Mouse (Mus musculus) C2C12 (cell line): ENCODE data around the gene Hsd17b11. TPM values are rescaled to one million over a fixed set of nuclear protein-coding genes. Genes with fewer than 3 reads are reported as not detected.

Experiments
- H3K27me3 ChIP-seq: one replicate; pipeline ENCODE4 v1.6.1; 2011; ENCODE audit not compliant: control insufficient read depth, insufficient read depth, insufficient read length
- H3K36me3 ChIP-seq: one replicate; pipeline ENCODE4 v1.6.1; 2011; ENCODE audit not compliant: control insufficient read depth, insufficient read depth
- H3K4me3 ChIP-seq: one replicate; pipeline ENCODE4 v1.5.1; 2011; ENCODE audit warnings: mild to moderate bottlenecking, control low read depth; ENCODE audit not compliant: poor library complexity, insufficient read depth, severe bottlenecking
- H3K79me2 ChIP-seq: one replicate; pipeline ENCODE4 v1.6.1; 2011; ENCODE audit not compliant: control insufficient read depth, insufficient read depth
- H3K79me3 ChIP-seq: one replicate; pipeline ENCODE4 v1.6.1; 2011; ENCODE audit warnings: low read depth, control low read depth
- H3ac ChIP-seq: one replicate; pipeline ENCODE3; 2011; ENCODE audit warnings: low read depth; ENCODE audit not compliant: control insufficient read depth, insufficient read length
- CEBPB ChIP-seq: IDR thresholded peaks from one replicate; pipeline ENCODE4 v1.6.1; 2011; ENCODE audit warnings: low read depth, mild to moderate bottlenecking, control low read depth, moderate library complexity
- CTCF ChIP-seq: IDR thresholded peaks from one replicate; pipeline ENCODE4 v1.5.1; 2011; ENCODE audit not compliant: control insufficient read depth, insufficient read depth, insufficient read length
- FOSL1 ChIP-seq: IDR thresholded peaks from one replicate; pipeline ENCODE4 v1.8.0; 2011; ENCODE audit warnings: mild to moderate bottlenecking, low read length; ENCODE audit not compliant: poor library complexity, insufficient read depth, severe bottlenecking
- MAX ChIP-seq: IDR thresholded peaks from one replicate; pipeline ENCODE4 v1.6.1; 2011; ENCODE audit warnings: mild to moderate bottlenecking, control low read depth
- MYOD1 ChIP-seq: IDR thresholded peaks from one replicate; pipeline ENCODE4 v1.6.1; 2011; ENCODE audit warnings: low read depth; ENCODE audit not compliant: control insufficient read depth, insufficient read length
- MYOG ChIP-seq: IDR thresholded peaks from one replicate; pipeline ENCODE4 v1.6.1; 2011; ENCODE audit not compliant: control insufficient read depth, insufficient read length; ENCODE audit errors: extremely low read depth
- USF1 ChIP-seq: IDR thresholded peaks from one replicate; pipeline ENCODE4 v1.6.1; 2011; ENCODE audit warnings: low read depth, mild to moderate bottlenecking, control low read depth, moderate library complexity
- polyA plus RNA-seq: library from polyadenylated mRNA; unstranded; fragments of >200 nt; fragmentation: generic; extraction: Trizol; gene quantifications from one replicate; pipeline ENCODE4 v1.2.1, GENCODE M21; 2012; ENCODE audit warnings: missing spikeins

Hsd17b11 gene
- polyA plus RNA-seq, 1 experiment: 7.4 TPM

DNA sequence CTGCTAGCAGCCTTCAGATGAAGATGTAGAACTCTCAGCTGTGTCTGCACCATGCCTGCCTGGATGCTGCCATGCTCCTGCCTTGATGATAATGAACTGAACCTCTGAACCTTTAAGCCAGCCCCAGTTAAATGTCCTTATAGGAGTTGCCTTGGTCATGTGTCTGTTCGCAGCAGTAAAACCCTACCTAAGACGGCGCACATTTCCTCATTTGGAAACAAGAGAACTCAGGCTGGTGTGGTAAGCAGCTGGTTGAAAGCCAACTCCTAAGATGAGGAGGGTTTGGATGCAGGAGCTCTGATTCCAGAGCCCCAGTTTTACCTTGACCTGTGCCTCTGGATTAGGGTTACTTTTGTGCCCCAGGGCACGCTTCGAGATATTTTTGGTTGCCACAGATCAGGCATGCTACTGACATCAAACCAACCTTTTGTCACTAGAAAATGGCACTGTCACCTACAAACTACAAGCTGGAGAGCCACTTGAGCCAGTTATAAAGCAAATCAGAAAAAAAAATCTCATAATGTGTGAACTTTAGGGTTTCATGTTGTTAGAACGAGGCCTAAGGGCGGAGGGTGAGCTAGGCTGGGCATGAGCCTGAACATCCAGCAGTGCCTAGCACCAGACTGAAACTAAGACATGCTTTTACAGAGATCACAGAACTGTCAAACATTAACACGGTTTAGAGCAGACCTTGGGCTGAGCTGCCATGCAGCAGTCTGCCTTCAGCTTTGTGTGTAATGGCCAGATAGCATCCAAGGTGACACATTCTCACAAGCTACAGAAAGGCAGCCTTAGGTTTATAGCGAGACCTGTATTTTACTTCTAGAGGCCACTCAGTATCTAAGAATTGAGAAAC lies 40.8 kb downstream of the Hsd17b11 start:
- Histone ChIP-seq H3K27me3 (no peaks in the 10 kb centered on the region), H3ac (no peak overlapping the region), H3K4me3 (no peak overlapping the region), H3K79me2 (no peaks in the 10 kb centered on the region), H3K79me3 (no peaks in the 10 kb centered on the region), H3K36me3 (no peaks in the 10 kb centered on the region)
- TF ChIP-seq USF1: no peak
- no peak for TF ChIP-seq CTCF
- no peak for TF ChIP-seq FOSL1
- TF ChIP-seq CEBPB: no peak
- TF ChIP-seq MYOD1: no peak
- no peak for TF ChIP-seq MAX
- TF ChIP-seq MYOG: no peak

DNA sequence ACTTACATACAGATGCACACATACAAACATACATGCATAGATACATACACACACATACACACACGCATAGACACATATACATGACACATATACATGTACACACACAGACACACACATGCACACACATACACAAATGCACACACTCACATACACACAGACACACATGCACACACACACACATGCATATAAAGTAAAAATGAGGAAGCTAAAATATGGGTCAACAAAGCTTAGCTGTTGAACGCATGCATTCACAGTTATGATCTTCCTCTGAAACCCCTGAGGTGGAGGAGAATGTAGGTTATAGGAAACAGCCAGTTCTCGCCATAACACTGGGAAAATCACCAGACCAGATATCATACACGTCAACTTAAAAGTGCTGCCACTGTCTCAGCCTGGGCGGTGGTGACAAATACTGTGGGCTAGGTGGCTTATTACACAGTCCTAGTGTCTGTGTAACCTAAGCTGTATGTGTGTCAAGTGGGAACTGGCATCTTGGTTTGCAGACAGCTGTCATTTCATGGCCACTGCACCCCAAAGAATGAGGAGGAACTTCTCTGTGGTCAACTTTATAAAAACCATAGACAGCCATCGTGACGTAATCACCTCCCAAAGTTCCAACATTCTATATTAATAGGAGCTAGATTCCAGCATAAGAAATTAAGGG lies 43.7 kb downstream of the Hsd17b11 start:
- Histone ChIP-seq H3K4me3 (no peak overlapping the region), H3K27me3 (no peaks in the 10 kb centered on the region), H3K79me2 (no peaks in the 10 kb centered on the region), H3K36me3 (no peaks in the 10 kb centered on the region), H3K79me3 (no peaks in the 10 kb centered on the region), H3ac (no peak overlapping the region)
- no peak for TF ChIP-seq FOSL1

DNA sequence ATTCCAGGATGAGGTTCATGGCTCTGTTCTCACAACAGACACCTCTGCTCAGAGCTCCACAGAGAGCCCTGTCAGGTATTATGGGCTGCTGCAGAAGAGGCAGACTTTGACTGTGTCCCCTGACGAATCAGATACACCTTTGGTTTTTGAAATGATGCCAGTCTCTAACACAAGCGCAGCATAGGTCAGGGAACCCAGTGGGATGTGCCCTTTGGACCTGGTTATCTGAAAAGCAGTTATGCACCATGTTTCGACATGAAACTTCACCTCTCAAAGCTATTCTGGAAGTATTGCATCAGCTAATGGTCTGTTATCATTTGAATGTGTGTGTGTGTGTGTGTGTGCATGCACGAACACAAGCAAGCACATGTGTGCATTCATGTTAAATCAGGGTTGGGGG lies 44.4 kb downstream of the Hsd17b11 start, which contains the start of gene Hsd17b13:
TSS of gene Hsd17b13 (minus strand) at position 114 of the 400 bp plus-strand sequence.
- Histone ChIP-seq H3K27me3 (no peaks in the 10 kb centered on the region), H3ac (no peak within 1 kb of the TSS), H3K79me2 (no peaks in the 10 kb centered on the region), H3K36me3 (no peaks in the 10 kb centered on the region), H3K79me3 (no peaks in the 10 kb centered on the region), H3K4me3 (no peak within 1 kb of the TSS)
- TF ChIP-seq CTCF (no peak), USF1 (no peak), MYOD1 (no peak), MYOG (no peak), FOSL1 (no peak), CEBPB (no peak), MAX (no peak)

DNA sequence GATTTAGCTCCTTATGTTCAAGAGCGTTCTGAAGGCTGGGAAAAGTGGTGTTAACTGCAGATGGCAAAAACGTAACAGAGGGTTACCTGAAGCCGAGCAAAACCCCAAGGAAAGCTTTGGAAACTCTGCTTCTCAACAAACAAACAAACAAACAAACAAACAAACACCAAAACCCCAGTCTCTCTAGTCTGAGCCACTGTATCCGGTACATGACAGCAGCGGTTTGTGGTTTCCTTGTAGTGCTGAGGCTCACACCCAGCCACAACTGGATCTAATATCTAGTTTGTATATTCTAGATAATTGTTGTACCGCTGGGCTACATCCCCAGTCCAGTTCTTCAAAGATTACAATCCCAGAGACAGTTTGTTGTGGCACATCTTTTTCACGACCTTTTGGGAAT lies 46.0 kb downstream of the Hsd17b11 start:
- Histone ChIP-seq H3ac (no peak overlapping the region), H3K79me3 (no peaks in the 10 kb centered on the region), H3K4me3 (no peak overlapping the region), H3K36me3 (no peaks in the 10 kb centered on the region), H3K27me3 (peaks cover 2% of the 10 kb centered on the region), H3K79me2 (no peaks in the 10 kb centered on the region)
- TF ChIP-seq FOSL1: no peak
- TF ChIP-seq MYOD1: no peak
- no peak for TF ChIP-seq MAX
- TF ChIP-seq CTCF: no peak
- TF ChIP-seq MYOG: no peak
- TF ChIP-seq CEBPB: no peak

DNA sequence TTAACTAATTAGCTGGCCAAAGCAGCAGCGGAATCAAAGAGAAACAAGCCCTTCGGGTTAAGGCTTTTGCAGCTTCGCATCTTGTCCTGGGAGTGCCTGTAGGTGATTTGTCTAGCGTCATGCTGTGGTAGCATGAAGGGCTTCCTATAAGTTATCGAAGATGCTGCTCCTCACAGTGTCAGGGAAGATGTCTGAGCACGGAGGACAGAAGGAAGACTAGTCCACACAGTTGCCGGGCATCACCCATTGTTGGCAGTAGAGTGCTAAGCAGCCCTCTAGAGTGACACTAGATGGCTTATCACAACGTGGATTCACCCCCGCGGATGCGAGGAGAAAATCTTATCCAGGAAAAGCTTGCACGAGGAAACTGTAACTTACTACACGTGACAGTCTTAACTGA lies 48.9 kb downstream of the Hsd17b11 start:
- Histone ChIP-seq H3K79me3 (no peaks in the 10 kb centered on the region), H3ac (no peak overlapping the region), H3K36me3 (no peaks in the 10 kb centered on the region), H3K79me2 (no peaks in the 10 kb centered on the region), H3K27me3 (peaks cover 16% of the 10 kb centered on the region), H3K4me3 (no peak overlapping the region)
- TF ChIP-seq MAX: no peak
- TF ChIP-seq USF1: no peak
- no peak for TF ChIP-seq FOSL1
- no peak for TF ChIP-seq CTCF
- TF ChIP-seq CEBPB: no peak
- no peak for TF ChIP-seq MYOD1
- no peak for TF ChIP-seq MYOG

DNA sequence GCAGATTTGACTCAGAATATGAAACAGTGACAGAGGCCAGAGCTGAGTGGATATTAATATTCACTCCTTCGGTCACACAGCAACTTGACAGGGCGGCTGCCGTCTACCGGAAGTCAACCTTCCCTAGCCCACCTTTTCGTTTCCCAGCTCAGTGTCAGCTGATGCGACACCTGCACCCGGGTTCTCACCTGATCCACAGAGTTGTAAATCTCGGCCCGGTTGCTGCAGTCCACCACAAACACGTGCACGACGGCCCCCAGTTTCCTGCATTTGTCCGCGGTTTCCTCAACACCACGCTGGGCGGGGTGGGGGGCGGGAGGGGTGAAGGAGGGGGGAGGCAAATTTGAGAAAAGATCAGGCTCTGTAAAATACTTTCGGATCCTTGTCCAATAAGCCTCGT lies 49.3 kb downstream of the Hsd17b11 start:
- H3K36me3 ChIP-seq: no peaks in the 10 kb centered on the region
- H3K79me2 ChIP-seq: no peaks in the 10 kb centered on the region
- peaks cover 18% of the 10 kb centered on the region for H3K27me3 ChIP-seq
- TF ChIP-seq MYOG: no peak
- no peak for TF ChIP-seq CTCF
- no peak for TF ChIP-seq FOSL1
- no peak for TF ChIP-seq USF1
- TF ChIP-seq MYOD1: no peak
- TF ChIP-seq MAX: no peak
- no peak for TF ChIP-seq CEBPB
- no peaks in the 10 kb centered on the region for H3K79me3 ChIP-seq
- H3K4me3 ChIP-seq: no peak overlapping the region
- no peak overlapping the region for H3ac ChIP-seq
